Mouse (Mus musculus): ENCODE results near the gene Poc1a.

Gene Poc1a

DNA sequence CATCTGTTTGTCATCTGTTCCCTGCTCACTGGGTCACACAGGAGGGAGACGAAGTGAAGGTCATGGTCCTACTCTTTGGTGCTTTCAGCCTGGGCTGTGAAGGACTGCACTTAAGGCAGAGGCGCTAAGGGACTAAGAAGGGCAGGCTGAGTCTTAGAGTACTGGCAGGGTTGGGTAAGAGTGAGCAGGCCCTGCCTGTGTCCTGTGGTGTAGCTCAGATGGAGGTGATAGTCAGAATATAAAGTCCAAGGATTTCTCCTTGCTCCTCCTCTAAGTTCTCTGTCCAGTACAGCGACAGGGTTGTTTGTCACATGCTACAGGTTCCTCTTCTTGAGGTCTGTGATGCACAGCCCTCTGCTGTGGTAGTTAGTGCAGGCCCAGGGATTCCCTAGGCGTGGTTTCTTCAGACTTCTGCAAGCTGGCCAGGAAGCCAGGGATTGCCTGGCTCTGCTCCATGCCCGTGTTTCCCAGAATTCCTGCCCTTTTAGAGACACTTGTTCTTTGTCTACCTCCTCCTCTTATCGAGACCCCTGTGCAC, 15.8 kb downstream of the Poc1a start:
- in situ Hi-C loops (cut with MboI, MseI) = no loop called here

DNA sequence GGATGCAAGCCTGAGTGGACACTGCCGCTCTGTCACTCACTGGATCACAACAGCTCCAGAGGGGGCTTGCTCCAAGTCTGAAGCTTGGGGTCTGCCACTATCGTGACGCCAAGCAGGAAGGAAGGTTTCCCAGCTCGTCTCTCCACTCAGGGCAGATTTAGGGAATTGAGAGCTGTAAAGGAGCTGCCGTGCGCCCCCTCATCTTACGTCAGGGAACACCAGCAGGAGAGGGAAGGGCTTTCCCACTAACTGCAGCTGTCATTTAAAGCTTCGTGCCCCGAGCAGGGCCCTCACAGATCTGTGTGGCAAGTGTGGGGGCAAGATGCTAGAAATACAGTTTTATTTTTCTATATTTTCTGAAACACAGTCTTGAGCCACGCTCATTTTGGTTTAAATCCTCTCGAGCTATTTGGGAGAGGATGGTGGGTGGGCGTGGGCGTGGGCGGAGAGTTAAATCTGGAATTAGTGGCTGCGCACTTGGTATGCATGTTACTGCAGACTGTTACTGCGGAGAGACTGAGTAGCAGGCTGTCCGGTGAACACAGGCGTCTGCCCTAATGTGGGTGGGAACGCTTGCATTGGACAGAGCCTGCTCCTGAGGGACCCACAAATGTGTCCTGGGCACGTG, 19.4 kb downstream of the Poc1a start:
- in situ Hi-C loops (cut with MboI, MseI) = no loop called here

DNA sequence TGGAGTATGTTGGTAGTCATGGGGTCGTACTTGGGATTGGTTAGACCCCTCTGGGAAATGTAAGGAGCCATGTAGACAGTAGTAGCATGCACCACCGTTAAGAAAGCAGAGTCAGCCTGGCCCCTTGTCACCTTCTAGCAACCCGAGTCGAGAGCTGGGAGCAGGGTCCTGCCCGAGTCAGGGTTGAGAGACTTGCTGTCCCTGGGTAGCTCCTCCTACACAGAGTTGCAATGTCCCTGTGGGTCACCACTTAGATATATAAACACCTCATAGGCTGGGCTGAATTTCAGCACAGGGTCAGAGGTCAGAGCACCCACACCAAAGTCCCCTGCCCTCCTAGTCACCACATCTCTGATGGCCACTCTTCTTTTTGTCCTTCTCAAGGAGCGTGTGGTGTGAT, 20.1 kb downstream of the Poc1a start:
- in situ Hi-C loops (cut with MboI, MseI) = no loop called here

DNA sequence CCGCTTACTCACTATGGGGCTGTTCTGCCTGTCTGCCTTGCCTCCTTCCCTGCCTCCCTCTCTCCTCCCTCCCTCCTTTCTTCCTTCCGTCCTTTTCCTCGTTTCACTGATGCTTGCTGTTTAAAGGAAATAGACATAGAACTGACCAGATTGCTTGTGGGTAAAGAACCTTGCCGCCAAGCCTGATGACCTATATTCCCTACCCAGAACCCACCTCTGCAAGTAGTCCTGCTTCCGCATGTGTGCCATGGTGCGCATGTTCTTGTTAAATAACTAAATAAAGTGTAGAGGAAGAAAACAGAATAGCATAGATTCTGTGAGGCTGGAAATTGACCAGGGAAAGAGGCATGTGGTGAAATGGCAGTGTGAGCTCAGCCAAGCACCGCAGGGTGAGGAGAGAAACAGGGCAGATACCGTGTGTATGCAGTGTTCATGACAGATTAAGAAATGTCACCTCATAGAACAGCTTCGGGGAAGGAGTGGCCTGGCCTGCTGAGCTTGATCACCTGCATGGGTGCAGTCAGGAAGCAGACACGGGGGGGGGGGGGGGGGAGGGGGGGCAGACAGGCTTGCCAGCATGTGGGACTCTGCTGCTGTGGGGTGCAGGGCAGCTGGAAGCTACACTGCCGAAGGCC, 20.7 kb downstream of the Poc1a start:
- in situ Hi-C loops (cut with MboI, MseI) = no loop called here

DNA sequence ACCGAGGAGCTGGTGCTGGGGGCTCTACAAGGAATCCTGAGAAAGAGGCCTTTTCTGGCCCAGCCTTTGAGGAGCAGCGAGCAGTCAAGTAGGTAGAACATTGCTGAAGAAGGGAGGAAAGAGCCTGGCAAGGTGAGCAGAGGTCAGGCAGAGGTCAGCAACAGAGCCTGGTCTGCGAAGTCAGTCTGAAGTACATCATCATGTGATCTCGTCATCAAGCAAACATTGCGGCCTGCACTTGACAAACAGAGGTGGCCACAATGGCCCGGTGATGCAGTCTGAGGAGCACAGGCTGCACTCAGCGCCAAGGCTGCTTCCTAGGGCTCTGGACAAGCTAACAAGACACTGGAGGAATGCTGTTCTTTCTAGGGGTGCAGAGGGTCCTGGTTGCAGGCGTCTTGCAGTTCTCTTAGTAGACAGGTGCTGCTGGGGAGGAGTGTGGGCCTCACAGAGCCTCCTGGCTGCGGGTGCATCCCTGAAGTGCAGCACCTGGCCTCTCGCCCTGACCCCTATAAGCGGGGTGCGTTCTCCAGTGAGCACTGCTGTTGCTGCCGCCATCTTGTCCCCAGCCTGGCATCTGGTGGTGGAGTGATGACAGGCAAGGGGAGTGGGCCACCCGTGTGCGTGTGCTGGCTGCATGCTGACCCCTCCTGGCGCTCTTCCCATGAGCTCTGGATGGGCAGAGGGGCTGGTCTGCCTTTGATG, 21.7 kb downstream of the Poc1a start:
- in situ Hi-C loops (cut with MboI, MseI) = no loop called here

DNA sequence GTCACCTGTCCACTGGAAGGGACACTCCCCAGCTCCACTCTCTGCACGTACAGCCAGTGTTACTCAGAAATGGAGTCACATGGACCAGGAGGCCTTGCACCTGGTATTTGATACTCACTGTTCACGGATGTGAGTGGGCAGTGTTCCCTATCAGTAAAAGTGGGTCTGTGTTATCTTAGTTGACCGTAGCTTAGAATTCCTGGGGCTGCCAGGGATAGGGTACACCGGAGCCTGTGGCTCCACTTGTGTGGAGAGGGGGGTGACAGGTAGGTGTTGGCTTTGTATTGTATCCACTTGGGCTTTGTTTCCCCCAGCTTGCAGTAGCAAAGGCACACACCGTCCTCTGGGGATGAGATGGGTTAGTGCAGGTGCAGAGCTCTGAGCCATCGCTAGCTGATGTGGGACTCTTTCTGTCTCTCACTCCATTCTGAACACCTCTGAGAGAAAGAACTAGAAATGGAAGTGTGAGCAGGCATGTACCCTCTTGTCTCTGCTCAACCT, 22.6 kb downstream of the Poc1a start:
- in situ Hi-C loops (cut with MboI, MseI) = no loop called here

DNA sequence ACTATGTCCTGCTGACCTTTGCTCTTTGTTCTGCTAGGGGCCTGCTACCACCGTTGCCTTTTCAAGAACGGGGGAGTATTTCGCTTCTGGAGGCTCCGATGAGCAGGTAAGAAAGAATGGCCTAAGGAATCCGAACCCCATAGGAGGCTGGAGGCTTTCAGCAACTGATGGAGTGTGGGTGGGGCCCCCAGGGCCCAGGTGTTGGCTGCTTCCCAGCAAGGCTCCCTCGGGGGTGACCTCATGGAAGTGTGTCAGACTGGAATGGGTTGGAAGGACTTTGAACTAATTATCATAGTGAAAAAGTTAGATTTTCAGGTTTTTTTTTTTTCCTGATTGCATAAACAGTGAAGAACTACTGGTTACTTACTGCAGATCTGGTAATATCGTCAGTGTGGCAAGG, 24.4 kb downstream of the Poc1a start:
- in situ Hi-C loops (cut with MboI, MseI) = loop anchor here (5.0 kb wide), 1 partner anchor 112 kb away; no protein-coding TSS in a partner anchor

DNA sequence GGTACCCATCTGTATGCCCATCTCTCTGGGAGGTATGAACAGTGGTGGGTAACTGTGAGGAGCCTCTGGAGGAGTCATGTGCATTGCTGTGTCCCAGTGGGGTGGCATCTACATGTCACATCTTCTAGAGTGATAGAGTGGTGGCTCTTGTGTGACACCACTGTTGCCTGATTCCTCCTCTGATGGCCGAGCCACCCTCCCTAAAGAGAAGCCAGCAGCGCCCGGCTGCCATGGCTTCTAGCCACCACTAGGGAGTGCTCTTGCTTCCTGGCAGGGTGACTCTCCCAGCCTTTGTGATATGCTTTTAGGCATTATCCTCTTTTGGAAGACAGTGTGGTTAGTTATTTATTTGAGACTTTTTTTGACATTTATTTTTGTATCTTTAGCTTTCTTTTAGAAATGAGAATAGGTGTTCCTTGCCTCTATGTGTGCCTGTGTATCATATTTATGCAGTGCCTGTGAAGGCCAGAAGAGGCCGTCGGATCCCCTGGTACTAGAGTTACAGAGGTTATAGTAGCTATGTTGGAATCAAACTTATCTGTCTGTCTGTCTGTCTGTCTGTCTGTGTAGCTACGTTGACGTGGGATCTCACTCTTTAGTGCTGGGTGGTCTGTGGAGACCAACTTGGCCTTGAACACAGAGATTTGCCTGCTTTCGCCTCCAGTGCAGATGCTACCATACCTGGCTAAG, 25.9 kb downstream of the Poc1a start:
- in situ Hi-C loops (cut with MboI, MseI) = loop anchor here (5.0 kb wide), 1 partner anchor 110 kb away; no protein-coding TSS in a partner anchor

DNA sequence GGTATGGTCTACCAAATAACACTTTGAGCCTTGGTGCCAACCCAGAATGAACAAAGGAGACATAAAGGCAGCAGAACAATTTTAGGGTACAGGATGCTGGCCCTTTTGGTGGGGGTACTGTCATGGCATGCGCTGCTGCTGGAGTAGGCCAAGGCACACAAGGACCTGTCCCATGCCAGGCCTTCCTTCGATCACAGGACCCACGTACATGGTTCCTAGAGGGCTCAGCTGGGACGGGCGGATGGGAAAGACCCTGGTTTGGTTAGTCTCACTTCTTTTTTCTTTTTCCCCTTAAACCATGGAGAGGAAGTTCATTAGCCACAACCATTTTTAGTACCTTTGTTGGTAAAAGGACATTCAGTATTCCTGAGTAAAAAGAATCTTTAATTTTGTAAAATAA, 27.3 kb downstream of the Poc1a start:
- in situ Hi-C loops (cut with MboI, MseI) = loop anchor here (5.0 kb wide), 1 partner anchor 109 kb away; no protein-coding TSS in a partner anchor

DNA sequence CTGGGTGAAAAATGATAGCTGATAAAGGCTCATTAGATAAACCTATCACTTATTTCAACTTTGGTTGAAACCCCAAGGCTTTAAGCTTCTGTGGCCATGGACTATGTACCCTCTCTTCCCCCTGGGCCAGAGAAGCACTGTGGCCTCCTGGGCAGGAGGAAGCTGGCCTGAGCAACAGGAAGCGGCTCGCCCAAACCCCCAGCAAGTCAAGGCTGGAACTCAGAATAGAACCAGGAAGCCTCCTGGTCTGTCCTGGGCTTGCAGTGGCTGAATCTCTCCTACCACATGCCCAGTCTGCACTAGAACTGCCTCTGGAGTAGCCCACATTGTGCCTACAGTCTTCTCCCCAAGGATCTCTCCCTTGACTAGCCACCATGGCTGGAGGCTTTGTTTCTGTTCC, 27.7 kb downstream of the Poc1a start:
- in situ Hi-C loops (cut with MboI, MseI) = loop anchor here (5.0 kb wide), 1 partner anchor 109 kb away; no protein-coding TSS in a partner anchor

DNA sequence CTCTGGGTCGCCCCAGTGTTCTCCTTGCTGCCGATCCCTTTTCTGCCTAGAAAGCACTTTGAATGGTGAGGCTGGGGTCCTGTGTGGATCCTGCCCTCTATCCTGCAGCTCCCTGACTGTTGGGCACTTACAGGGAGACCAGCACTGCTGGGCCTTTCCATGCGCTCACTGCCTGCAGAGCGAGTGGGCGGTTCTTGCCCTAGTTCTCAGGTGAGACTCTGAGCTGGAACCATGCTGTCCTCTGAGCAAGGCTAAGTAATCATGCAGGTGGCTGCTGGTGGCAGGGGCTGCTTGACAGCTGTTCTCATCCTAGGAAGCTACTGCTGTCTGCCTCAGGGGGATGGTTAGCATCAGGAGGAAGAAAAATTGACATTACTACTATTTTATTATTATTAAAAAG, 28.1 kb downstream of the Poc1a start:
- in situ Hi-C loops (cut with MboI, MseI) = loop anchor here (5.0 kb wide), 1 partner anchor 108 kb away; no protein-coding TSS in a partner anchor

DNA sequence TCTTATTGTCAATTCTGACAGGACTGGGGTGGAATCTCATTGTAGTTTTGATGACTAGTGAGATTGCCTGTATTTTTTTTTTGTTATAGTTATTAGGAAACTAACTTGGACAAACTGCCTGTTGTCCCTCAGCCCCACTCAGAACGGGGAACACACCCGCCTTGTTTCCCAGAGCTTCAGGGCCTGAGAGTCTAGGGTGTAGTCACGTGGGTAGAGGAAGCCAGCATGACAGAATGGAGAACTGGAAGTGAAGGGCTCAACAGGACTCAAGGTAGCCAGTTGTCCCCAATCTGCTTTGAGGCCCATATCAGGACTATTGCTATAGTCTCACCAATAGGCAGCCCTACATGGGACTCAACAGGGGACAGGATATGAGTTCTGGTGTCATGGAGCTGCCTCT, 29.0 kb downstream of the Poc1a start:
- in situ Hi-C loops (cut with MboI, MseI) = loop anchor here (5.0 kb wide), 1 partner anchor 107 kb away; no protein-coding TSS in a partner anchor

DNA sequence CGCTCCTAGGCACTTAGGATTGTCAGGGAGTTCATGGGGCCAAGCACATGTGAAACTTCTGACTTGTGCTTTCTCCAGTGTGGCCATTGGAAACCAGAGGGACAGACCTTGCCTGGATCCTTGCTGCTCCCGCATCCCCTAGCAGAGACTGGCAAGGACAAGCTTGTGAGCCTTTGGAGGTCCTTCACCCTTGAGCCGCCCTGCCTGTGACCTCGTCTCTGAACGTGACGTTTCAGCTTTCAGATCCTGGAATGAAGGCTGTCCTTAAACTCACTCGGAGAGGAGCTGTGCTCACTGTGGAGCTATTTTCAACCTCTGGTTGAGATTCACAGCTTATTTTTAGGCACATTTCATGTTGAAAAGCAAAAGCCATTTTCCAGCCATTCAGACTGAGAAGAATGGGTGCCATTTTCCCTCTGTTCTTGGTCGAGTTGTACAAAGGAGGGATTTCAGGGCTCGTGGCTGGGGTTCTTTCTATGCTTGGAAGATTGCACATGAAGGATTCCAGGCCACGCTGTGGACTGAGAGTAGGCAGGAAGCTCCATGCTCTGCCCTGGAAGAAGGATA, 30.8 kb downstream of the Poc1a start:
- in situ Hi-C loops (cut with MboI, MseI) = no loop called here

DNA sequence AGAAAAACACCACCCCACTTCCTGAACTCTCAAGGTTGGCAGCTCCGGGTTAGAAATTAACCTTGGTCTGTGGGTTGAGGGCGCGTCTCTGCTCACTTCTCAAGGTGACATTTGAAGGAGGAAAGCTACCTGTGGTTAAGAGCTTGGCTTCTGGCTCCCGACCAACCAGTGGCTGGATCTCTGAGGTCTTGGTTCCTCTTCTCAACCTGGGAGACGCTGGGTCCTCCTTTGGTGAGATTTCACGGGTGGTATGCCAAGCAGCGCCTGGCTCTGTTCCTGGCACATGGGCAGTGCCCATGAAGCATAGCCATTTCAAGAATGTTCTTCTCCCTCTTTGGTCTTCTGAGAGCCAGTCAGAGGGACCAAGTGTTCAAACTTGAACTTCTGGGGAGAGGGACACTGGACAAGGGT, 32.1 kb downstream of the Poc1a start:
- in situ Hi-C loops (cut with MboI, MseI) = no loop called here

DNA sequence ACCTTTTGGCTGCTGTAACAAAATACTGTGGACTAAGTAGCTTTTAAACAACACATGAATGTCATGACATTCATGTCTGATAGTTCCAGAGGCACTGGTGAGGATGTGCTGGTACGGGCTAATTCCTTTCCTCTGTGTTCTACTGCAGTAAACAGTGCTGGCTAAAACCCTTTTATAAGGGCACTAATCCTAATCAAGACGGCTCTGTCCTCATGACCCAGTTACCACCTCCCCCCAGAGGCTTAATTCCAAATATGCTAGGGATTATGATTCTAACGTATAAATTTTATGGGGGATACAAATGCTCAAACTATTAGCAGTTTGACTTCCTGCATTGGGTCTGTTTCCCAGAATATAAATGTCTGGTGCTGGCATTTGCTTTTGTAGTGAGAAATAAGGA, 33.3 kb downstream of the Poc1a start:
- in situ Hi-C loops (cut with MboI, MseI) = no loop called here

DNA sequence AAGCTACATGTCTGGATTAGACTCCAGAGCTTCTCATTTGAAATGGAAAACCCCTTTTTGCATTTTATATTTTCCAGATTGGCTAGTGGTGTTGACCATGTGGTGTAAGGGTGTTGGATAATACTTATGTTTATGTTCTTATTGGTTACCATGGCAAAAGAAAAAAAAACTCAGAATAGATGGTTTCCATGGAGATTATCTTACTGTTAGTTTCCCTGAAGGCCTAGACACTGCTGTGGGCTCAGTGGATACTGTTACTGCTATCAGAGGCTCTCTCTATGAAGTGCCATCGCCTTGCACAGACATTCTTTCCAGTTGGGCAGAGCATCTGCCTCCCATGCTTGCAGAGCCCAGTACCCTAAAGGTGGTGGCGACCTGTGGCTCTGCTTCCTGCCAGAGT, 37.2 kb downstream of the Poc1a start:
- in situ Hi-C loops (cut with MboI, MseI) = no loop called here

DNA sequence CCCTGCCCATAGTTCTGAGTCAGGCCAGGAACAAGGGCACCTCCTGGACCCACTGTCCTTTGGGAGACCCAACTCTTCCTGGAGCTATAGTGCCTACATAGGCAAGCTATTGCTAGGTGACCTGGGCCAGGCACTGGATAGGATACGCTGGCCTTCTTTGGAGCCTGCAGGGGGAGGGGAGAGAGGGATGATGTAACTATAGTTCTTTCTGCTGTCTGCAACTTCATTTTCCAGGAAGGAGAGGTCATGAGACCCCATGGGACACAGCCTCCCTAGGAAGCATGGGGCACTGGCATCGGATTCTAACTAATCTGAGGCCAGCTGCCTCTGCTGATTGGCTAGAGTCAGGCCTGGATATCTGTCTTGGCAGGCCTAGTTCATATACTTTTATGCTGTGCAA, 38.2 kb downstream of the Poc1a start:
- in situ Hi-C loops (cut with MboI, MseI) = no loop called here

DNA sequence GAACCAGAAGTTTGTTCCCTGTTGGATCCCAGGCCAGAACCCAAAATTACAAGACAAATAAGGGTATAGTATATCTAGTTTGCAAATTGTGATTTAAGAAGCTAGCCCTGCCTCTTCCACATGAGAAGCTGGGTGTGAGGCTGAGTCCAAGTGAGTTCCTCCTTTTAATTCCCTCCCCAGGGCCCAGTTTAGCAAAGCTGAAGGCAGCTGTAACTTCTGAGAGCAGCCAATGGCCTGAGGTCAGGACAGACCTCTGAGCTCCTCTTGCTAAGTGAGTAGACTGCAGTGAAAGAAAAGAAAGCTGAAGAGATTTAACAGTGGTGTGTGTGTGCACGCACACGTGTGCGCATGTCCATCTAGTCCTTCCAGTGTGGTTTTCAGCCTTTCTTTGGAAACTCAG, 41.6 kb downstream of the Poc1a start:
- in situ Hi-C loops (cut with MboI, MseI) = no loop called here

DNA sequence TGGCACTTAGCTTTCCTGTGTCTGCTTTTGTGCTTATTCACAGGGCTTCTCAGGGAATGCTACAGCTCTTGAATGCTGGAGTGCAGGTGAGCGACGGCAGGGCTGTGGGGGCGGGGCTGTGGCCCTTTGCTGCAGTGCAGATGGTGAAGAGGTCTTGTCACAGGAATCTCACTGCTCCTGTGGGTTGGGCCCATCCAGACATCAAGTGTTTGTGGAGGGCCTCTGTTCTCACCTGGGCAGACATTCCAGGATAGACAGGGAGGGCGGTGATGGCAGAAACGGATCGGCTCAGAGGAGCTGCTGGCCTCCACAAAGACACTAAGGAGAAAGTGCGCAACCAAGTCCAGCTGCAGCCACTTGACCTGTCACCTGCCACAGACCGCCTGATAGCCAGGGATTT, 45.4 kb downstream of the Poc1a start:
- in situ Hi-C loops (cut with MboI, MseI) = no loop called here

DNA sequence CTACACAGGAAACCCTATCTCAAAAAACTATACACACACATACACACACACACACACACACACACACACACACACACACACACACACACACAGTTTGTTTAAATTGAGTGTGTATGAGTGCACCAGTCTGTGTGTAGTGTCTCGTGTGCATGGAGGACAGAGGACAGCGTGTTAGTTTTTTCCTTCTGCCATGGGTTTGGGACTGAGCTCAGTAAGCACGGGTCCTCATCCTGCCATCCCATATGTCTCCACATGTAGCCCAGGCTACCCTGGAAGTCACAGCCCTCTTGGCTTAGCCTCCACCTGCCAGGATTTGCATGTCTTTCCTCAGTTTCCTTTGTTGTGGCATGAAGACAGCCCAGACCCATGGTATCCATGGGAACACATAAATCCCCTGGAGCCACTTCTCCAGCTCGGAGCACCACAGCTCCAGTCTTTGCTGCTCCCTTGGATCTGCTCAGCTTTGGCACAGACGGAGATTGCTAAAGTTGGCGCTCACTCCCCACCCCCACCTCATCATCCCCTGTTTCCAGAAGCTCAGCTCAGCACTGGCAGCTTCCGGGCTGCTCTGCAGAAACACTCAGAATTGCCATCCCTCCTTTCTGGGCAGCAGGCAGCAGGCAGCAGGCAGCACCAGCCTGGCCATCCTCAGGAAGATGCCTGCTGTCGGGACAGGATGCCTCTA, 46.4 kb downstream of the Poc1a start:
- in situ Hi-C loops (cut with MboI, MseI) = no loop called here
